Mouse (Mus musculus): ENCODE measurements around the gene Pcbp2.

GRCm38 (mm10) chr15:102512471-102512870 is 42.1 kb downstream of the Pcbp2 start:
- no peak for TF ChIP-seq EP300 (IDR thresholded peaks at IDR 0.05; ENCODE audit: low read depth)
- no peak for TF ChIP-seq CTCF (IDR thresholded peaks at IDR 0.05; ENCODE audit: low read depth)

Data from liver, postnatal 0 days (tissue).